Mouse (Mus musculus) brain, embryonic 14.5 days (tissue): ENCODE results near the gene Wnk2.

Experiments
- CTCF ChIP-seq: fragments of 200-500 bp; IDR thresholded peaks from 2 replicates; pipeline ENCODE4 v1.5.1; 2012; ENCODE audit warnings: inconsistent platforms, mild to moderate bottlenecking, moderate library complexity, borderline replicate concordance; ENCODE audit not compliant: insufficient read depth, insufficient read length; ENCODE audit errors: extremely low read depth
- POLR2A ChIP-seq: fragments of 200-500 bp; IDR thresholded peaks from 2 replicates; pipeline ENCODE4 v1.6.1; 2012; ENCODE audit warnings: mild to moderate bottlenecking, inconsistent platforms, borderline replicate concordance; ENCODE audit not compliant: poor library complexity, insufficient read depth, insufficient read length, severe bottlenecking; ENCODE audit errors: extremely low read depth

GRCm38 (mm10) chr13:49172335-49172734 is 24.5 kb upstream of the Wnk2 start:
- TF ChIP-seq POLR2A = no peak
- TF ChIP-seq CTCF = no peak
